Mouse (Mus musculus) lung, adult 2 months (tissue): ENCODE results near the gene Tenm2.

Experiments used
- CTCF ChIP-seq: fragments of 200-500 bp; IDR thresholded peaks from 2 replicates; pipeline ENCODE4 v1.5.1; 2011; ENCODE audit warnings: mild to moderate bottlenecking, low read length, control low read depth; ENCODE audit not compliant: insufficient read depth
- POLR2A ChIP-seq: fragments of 200-500 bp; IDR thresholded peaks from 2 replicates; pipeline ENCODE4 v1.6.1; 2011; ENCODE audit warnings: low read depth, mild to moderate bottlenecking, control low read depth, low read length, borderline replicate concordance; ENCODE audit errors: extremely low read depth

GRCm38 (mm10) chr11:35979266-35979732, 1256.5 kb downstream of the Tenm2 start:
- TF ChIP-seq POLR2A: no peak
- TF ChIP-seq CTCF: no peak
